Mouse (Mus musculus): ENCODE measurements at regions not wholly inside any gene's neighbourhood (a gene's known extent, or its start where the extent isn't known, plus 50 kb on each side); places are given as distances from the start of the nearest gene placed in this dataset.

- no peak for DNase-seq (ENCODE audit: low read depth, low spot score)
These were observed 642.5 kb upstream of the Adamts5 start for GRCm38 (mm10) chr16:86544121-86544520.

DNA sequence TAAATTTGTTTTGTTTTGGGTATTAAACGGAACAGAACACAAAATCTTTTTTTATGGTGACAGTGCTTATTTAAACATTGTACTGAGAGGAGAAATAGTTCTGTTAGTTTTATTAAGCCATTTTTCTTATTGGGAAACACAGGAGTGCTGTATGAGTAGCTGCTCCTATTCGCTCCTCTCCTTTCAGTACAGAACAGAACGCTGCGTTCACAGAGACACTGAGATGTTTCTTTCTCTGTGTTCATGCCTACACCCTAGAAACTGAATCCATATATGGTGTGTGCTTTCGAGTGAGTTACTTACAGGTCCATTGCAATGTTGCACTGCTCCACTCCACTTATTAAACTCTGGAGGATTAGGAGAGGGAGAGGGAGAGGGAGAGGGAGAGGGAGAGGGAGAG lies 634.9 kb upstream of the Adamts5 start:
- DNase-seq (ENCODE audit: low read depth, low spot score), result no peak

- DNase-seq (ENCODE audit: low read depth, low spot score), result no peak
These were observed 622.5 kb upstream of the Adamts5 start for GRCm38 (mm10) chr16:86524135-86524534.

GRCm38 (mm10) chr16:86516935-86517334 lies 615.3 kb upstream of the Adamts5 start:
- DNase-seq (ENCODE audit: low read depth, low spot score), result no peak

GRCm38 (mm10) chr16:86516144-86516543 lies 614.5 kb upstream of the Adamts5 start:
- DNase-seq (ENCODE audit: low read depth, low spot score), result no peak

- DNase-seq (ENCODE audit: low read depth, low spot score), result no peak
These were observed 599.7 kb upstream of the Adamts5 start for GRCm38 (mm10) chr16:86501074-86501952.

DNA sequence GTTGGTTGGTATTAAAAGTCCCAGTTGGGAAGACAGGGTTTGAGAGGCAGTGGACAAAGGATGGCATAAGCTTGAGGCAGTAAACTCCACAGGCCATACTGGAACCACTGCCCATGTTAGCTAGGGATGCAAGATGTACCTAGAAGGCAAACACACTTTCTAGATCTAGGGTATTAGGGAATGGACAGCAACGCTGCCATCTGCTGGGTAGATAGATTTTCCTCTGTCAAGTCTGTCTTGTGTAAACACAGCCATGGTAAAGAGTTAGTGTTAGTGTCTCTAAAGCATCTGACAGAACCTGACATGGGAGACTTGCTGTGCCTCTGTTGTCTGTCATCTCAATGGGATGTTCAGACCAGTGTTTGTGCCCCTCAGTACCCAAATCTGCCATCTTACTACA lies 573.5 kb upstream of the Adamts5 start:
- DNase-seq (ENCODE audit: low read depth, low spot score), result no peak

DNA sequence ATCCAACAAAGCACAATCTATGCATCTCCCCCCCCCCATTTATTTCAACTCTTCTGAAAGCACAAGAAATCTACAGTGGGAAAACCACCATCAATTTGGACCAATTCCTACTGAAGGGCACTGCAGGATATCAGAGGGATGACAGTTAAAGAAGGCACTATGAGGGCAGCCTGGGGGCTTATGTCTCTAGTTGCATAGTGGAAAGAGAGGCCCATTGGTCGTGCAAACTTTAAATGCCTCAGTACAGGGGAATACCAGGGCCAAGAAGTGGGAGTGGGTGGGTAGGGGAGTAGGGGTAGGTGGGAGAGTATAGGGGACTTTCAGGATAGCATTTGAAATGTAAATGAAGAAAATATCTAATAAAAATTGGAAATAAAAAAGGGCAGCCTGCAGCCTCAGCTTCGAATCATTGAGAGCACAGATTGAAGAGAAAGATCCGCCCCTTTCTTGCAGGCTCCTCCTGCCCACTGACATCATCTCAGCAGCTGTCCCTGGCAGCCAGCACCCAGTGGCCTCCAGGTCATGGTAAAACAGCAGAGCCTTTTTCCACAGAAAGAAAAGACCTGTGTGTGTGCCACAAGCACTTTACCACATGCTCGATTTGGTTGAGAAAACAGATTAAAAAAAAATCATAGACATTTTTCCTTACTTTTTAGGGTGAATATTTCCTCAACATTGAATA lies 571.6 kb upstream of the Adamts5 start:
- no peak for DNase-seq (ENCODE audit: low read depth, low spot score)

DNA sequence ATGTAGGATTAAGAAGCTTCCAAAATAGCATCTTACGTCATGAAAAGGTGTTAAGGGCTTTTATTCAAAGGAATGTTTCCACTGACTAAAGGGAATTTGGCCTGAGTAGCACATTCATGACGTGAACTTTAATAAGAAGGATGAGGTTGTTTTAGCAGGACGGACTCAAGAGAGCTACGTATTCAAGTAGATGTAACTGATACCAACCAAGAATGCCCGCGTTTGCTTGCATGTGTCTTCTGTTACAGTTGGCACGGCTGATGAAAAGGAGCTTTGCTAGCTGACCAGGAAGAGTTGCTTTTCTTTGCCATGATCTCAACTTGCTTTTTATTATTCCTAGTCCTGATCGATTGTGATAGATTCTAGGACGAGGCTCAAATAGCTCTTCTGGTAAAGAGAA lies 559.4 kb upstream of the Adamts5 start:
- no peak for DNase-seq (ENCODE audit: low read depth, low spot score)

GRCm38 (mm10) chr16:86456649-86457048 lies 555.0 kb upstream of the Adamts5 start:
- DNase-seq (ENCODE audit: low read depth, low spot score), result no peak

- DNase-seq (ENCODE audit: low read depth, low spot score), result no peak
These were observed 553.2 kb upstream of the Adamts5 start for GRCm38 (mm10) chr16:86454810-86455209.

DNA sequence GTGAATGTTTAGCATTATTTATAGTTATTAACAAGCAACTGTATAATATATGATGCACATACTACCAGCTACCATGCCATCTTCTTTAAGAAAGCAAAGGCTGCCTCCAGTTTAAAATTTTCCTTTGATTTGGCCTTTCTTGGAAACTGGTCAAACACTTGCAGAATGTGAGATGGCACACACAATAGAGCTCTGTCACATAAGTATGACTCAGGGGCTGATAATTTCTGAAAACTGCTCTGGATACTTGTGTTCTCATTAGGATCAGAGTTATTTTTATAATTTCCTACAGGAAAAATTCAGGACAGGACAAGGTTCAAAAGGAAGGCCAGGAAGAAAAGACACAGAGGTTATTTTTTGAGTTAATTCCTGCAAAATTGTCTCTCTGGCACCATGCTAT lies 552.4 kb upstream of the Adamts5 start:
- DNase-seq (ENCODE audit: low read depth, low spot score), result no peak

GRCm38 (mm10) chr16:86448478-86449160 lies 547.0 kb upstream of the Adamts5 start:
- no peak for DNase-seq (ENCODE audit: low read depth, low spot score)

GRCm38 (mm10) chr16:86419458-86419857 lies 517.8 kb upstream of the Adamts5 start:
- DNase-seq (ENCODE audit: low read depth, low spot score), result peak; percentile 40

DNA sequence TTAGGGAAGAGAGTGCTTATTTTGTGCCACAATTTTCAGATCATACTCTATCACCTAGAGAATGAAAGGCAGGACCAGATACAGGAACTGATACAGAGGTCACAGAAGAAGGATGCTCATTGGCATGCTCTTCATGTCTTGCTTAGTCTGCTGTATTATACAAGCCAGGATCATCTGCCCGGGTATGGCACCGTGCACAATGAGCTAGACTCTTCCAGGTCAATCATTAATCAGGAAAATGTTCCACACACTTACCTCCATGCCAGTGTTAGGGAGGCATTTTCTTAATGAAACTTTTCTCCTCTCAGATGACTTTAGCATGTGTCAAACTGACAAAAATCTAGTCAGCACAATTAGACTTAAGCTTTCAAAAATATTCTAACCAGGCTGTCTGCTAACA lies 502.7 kb upstream of the Adamts5 start:
- no peak for DNase-seq (ENCODE audit: low read depth, low spot score)

DNA sequence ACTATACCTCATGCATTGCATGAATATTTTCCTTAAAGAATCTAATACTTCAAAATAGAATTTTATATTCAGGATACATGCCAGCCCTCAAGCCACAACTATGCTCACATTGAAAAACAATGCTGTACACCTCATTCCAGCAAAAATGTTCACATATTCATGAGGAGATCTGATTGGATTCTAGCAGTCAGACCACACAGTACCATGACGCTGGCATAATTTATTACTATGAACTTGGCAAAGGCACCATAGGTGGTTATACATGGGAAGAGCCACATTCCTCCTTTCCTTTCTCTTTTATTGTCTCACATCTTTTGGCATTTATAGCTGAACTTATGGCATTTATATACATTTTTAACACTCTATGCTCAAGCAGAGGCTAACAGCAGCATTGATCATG lies 499.8 kb upstream of the Adamts5 start:
- no peak for DNase-seq (ENCODE audit: low read depth, low spot score)

DNA sequence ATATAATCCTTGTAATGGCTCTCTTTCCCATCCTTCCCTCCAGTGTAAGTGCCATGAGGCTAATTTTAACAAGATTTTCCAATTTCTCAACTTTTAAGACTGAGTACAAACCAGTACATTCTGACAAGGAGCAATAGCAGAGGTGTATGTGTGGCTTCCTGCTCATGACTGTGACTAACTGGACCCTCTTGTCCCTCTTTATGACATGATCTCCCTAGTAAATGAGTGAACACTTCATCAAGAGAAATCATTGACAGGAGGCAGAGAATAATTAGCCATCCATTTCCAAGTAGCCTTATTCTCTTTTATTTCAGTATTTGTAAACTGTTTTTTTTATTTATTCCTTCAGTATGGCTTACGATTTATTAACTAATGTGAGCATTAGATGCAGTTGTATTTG lies 497.7 kb upstream of the Adamts5 start:
- no peak for DNase-seq (ENCODE audit: low read depth, low spot score)

- no peak for DNase-seq (ENCODE audit: low read depth, low spot score)
These were observed 495.9 kb upstream of the Adamts5 start for GRCm38 (mm10) chr16:86397521-86397920.

DNA sequence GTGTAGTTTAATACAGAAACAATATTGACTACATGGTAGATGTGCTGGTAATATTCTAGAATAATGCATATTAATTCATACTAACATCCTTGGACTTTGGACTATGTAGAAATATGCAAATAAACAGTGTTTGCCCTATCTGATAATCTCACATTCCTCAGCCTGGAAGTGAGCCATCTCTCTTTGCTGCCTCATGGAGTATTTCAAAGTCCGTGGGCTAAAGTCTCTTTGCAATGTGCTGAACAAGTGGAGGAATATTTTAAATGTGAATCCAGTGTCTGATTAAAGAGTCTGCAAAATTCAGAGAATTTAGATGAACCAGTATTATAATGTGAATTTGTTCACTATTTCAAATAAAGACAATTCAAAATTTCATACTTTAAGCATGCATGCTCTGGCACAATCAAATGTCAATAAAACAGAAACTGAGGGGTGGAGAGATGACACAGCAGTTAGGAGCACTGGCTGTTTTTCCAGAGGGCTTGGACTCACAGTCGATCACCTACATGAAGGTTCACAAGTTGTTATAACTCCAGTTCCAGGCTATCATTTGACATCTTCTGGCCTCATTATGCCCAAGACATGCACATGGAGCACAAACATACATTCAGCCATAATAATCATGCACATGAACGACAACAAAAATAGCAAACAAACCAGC lies 487.6 kb upstream of the Adamts5 start:
- DNase-seq (ENCODE audit: low read depth, low spot score), result no peak

DNA sequence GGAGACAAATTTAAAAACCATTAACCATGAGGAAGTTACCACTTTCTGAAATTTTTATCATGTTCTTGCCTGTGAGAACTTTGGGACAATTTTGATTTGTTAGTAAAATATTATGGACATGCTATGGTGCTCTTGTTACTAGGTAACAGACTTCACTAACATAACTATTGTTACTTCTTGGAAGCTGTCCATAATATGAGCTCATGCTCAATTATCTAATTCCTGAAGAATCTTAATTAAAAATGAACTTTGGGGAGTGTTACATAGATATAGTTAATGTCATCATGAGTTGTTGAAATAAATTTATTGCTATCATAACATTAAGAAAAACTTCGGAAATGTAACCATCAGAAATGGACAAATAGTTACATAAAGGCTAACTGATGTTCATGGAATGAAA lies 486.5 kb upstream of the Adamts5 start:
- no peak for DNase-seq (ENCODE audit: low read depth, low spot score)

- DNase-seq (ENCODE audit: low read depth, low spot score), result no peak
These were observed 476.4 kb upstream of the Adamts5 start for GRCm38 (mm10) chr16:86377991-86378390.

- DNase-seq (ENCODE audit: low read depth, low spot score), result no peak
These were observed 470.0 kb upstream of the Adamts5 start for GRCm38 (mm10) chr16:86371652-86372051.
